Mouse (Mus musculus) cerebellum, postnatal 4 days (tissue): ENCODE data around the gene Chgb.

Experiments used
- DNase-seq, 2 experiments: peaks; one replicate each; pipeline ENCODE4 v3.0.0; 2022; ENCODE audit warnings: low spot score in 2 of 2, mixed read lengths in 1 of 2

Gene Chgb

DNA sequence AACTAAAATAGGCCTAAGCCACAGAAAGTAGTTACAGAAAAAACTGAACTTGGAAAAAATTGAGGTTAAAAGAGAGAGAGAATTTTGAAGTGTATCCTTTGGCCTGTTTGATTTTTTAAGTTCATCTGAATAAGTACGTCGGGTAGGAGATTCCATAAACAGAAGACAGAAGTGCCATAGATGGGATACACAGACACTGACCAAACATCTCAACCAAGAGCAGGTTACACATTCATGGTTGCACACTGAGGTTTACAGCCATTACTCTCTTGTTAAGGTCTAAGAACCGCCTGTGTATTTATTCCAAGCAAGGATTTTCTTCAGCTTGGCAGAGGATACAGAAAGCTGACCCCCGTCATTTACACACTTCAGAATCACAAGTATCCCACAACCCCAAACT, at the start of gene Chgb:
Gene Chgb, plus strand, starts transcription at position 301 of the 400 bp plus-strand sequence.
- no peak for DNase-seq

DNA sequence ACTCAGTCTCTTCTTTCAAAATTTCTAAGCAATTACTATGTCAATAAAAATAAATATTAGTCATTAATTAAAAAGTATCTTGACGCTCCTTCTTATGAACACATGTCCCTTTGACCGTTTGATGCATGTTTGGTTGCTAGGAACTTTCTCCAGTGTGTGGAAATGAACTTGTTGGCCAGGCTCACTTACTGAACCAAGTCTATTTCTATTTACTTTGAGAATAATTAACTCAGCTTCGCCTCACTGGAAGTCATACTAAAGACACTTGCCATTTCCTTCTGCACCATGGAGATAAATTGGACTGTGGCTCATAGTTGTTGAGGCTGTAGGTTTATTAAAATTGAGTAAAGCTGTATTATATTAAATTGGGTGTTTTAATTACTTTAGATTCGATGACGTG, 48.1 kb upstream of the Chgb start:
- DNase-seq: no peak

DNA sequence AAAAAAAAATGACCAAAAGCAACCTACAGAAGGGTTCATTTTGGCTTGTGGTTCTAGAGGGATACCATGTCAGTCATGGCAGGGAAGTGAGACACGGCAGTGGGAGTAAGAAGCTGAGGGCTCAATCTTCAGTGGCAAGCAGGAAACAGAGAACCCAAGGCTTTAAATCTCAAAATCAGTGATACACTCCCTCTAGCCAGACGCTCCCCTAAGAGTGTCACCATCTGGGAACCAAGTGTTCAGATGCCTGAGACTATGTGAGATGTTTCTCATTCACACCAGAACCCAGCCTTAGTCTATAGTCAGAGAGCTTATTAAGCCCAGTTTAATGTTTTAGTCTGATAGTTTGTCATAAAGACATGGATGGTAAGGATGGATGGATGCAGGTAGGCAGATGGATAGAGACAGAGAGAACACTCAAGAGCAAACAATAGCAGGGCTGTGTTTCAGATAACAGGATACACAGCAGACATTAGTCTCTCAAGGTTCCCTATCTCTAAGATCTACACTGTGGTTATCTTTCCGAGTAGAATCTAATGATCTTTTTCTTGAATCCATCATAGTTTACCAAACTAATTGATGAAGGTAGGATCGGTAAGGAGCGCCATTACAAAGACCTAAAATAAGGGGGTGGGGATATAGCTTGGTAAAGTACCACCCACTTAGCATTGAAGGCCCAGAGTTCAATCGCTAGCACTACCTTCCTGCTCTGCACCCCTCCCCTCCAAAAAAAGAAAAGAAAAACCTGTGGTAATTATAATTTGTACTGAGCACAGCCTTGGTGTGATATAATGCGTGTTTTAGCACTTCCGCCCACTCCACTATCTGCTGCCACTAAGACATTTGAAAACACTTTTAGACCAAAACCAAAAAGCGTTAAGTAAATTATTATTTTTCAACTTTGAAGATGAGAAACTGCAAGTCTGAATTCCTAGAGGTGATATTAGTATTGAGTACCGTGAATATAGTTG, 47.2 kb upstream of the Chgb start:
- DNase-seq: no peak

DNA sequence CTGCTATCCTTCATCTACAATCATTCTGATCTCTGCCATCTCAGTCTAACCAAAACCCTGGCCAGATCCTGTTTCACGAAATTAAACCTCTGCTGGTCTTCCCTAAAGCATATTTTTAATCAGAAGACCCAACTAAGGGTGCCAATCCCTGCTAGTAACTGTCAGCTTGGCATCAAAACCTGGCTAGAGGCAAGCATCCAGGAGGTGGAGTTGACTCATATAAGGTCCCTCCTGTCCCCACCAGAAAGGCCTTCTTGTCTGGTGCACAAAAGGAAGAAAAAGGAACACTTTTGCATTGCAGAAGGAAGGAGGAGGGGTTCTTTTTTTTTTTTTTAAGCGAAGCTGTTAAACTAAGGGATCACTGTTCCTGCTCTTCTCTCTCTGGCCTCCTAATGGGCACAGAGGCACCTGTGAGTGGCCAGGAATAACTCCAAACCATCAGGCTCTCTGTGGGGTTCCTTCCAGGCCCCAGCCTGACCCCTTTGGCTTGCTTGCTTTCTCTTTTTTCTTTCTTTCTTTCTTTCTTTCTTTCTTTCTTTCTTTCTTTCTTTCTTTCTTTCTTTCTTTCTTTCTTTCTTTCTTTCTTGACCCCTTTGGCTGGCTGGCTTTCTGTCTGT, 42.2 kb upstream of the Chgb start:
- DNase-seq: no peak

DNA sequence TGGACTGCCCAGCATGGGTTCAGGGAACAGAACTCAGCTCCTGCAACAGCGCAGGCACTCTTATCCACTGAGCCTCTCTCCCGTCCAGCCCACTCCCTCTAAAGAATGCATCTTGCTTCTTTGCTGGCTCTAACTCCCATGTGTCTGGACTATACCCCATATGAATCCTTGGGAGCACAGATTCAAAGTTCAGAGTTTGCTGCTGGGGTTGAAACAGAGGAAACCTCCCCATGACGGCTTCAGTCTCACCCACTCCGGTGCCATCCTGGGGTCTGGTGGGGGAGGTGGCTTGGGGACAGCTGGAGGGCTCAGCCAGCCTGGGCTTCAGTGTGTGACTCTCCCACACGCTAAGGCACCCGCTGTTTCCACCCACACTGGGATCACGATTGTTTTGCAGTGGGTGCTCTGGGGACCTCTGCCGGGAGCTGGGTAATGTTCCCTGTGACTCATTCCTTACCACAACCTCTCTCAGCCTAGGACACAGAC, 39.2 kb upstream of the Chgb start:
- DNase-seq: no peak

DNA sequence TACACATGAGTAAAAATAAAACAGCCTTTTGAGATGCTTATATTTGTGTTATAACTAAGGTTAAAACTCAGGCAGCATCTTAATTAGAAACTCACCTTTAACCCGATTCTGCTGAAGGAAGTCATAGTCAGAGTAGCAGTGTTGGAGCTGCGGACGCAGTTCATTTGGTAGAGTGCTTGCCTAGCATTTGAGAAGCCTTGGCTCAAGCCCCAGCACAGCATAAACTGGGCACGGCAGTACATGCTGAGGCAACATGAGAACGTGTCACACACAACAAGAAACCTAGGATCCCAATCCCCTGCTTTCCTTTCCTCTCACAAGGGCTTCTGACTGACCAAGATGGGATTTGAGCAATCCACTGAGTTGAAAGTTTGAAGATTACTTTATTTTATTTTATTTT, 36.2 kb upstream of the Chgb start:
- DNase-seq: no peak

DNA sequence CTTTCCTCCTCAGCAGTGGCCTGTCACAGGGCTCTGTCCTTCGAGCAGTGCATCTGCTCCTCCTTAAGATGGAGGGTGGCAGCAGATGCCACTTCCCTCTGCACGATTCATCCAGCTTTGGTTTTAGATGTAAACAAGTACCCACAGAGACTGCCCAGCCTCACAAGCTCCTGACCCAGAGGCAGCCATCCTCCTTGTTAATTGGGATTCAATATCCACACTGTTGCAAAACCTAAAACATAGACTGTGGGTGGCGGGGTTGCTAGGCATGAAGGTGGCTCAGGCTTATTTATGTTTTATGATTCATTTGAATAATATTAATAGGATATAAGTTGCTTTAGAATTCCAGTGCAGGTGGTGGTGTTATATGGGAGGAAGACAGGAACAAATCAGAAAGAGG, 35.0 kb upstream of the Chgb start:
- no peak for DNase-seq

DNA sequence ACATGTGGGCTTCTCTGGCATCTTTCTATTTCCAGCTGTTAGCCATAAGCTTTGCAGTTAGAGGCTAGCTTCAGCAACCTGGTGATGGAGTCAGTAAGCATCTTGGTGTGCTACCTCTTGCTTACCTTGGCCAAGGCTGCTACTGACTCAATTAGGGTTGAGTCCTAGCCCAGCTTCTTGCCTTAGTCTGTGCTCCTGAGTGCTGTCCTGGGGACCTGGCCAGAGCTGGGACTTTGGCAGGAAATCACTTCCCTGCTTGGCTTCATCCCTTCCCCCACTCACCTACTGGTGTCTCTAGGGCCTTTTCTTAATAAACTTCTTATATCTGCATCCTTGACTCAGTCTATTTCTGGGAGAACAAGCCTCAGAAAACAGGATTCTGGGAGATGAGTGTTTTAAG, 30.4 kb upstream of the Chgb start:
- no peak for DNase-seq

DNA sequence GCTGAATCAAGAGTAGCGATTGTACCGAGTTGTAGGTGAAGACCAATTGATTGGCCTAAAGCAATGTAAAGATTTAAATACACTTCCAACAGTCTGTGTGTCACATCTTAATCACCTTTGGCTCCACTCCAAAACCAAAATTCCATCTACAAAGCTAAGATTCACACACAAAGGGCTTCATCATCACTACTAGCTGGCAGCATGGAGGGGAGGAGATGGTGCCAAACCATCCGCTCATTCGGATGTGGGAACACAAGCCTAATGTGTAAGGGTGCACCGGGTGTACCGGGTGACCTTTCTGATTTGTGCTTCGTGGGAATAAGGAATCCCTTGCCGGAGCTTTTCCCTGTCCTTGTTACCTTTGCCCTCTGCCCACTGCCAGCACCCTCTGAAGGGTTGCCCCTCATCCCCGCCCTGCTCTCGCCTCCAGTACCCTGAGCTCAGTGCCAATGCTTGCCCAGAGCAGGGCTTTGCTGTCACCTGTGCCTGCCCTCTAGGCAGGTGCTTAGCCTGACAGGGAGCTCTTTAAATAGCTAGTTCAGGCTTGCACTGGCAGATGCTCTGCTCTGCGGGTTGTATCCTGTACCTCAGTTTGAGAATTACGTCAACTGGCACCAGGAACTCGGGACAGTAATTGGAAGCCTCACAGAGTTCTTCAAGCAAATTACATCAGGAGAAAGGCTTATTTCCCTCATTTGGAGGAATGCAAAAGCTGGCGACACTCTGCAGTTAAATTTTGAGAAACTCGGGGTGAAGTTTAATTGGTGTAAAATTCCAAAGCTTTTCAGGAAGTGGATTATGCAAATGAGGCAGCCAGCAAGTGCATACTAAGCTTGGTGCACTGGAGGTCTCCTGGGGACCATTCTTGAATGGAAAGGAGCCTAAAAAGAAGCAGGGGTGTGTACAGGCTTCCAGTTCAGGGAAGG, 29.7 kb upstream of the Chgb start:
- no peak for DNase-seq

DNA sequence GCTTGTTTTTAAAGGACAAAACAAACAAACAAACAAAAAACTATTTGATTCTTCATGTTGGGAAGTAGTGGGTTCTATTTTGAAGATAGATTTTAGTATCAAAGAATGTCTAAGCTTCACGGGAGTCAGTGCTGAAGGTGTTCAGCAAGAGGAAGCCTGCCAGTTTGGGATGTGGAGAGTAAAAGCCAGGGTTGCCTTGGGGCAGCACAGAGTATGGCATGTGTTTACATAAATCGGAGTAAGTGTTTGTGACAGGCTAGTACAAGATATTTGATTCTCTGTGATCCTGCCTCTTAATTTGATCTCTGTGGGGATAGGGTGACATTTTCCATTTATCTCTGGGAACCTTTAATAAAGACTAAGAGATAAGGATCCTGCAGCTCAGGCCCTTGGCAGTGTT, 28.7 kb upstream of the Chgb start:
- DNase-seq: no peak

DNA sequence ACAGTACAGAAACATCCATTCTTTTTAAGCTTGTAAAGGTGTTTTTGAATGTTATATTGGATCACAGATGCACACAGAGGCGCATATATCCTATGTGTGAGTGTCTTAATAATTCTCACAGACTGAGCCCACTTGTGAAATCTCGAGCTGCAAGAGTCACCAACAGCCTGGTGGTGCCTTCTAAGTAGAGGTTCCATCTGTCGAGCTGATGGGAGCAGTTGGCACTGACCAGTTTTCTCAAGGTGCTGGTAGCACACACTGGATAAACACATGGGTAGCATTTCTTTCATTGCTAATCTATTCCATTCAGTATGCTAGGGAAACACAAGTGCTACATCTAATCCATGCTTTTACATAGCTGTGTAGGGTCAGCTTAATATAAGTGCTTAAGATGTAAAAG, 27.9 kb upstream of the Chgb start:
- no peak for DNase-seq

DNA sequence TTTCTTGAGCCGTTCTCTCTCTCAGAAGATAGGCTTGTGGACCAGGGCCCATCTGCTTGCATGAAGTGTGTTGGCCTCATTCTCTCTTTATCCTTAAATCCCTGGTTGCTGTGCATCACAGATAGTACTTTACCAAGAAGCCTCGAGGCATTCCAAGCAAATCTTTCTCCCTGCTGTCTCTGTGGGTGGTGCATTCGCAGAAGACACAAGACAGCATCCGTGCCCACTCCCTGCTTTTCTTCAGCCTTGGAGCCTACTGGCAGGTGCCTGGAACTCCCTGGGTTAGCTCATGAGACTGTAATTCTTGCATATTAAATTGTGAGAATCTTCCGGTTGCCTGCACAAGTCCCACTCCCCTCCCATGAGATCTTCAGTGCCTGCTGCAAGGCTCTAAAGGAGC, 23.2 kb upstream of the Chgb start:
- no peak for DNase-seq

DNA sequence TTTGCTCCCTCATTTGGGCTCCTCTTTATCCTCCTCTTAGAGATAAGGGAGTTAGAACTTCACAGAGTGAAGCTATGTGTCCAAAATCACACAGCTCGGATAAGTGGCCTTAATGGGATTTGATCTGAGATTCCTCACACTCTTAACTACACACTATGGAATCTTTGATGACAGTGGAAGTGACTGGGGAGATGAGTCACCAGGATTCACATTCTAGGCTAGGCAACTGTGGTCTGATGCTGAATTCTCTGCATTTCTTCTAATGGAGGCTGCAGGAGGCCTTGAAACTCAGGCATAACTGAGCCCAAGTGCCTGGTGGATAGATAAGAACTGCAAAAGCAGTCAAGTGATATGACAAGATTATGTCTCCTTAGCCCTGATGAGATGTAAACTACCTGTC, 10.3 kb upstream of the Chgb start:
- no peak for DNase-seq

DNA sequence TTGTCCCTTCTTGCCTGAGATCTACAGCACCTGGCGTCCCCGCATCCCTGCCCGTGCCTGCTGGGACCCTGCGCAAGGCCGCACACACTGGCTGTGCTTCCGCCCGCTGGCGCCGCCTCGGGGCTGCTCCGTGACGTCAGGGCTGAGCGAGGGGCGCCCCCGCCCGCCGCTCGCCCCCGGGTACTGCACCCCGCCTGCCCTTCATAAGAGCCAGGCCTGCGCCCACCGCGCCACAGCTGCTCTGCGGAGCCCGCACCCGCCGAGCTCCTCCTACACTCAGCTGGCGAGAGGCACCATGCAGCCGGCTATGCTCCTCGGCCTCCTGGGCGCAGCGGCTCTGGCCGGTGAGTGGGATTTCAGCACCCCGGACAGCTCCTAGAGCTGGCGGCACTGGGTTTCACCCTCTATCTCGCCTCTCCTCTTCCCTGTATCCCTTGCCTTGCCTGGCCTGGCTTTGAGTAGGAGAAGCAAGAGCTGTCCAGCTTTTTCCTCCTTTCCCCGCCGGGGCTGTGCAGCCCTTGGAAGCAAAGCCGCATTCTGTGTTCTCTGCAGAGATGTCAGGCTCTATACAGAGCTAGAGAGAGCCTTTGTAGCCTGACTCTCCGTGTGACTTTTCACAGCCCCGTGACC, 476 bp downstream of the Chgb start:
- peak; percentile 74 to 81 for DNase-seq

DNA sequence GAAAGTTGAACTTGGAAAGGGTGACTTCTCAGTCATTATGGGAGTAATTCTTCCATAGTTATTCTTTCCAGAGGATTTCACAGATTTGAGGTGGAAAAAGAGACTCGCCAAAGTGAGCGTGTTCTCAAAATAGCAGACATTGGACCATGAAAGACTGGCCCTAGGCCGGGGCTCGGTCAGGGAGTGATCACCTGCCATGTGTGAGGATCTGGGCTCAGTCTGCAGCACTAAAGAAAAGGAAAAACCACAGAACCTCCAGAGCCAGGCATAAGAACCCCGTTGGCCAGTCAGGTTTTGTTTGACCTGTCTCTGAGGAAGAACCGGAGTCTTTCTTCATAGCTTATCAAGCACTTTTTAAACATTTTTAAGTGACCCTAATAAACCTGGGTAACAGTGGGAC, 3.0 kb downstream of the Chgb start:
- DNase-seq: no peak

DNA sequence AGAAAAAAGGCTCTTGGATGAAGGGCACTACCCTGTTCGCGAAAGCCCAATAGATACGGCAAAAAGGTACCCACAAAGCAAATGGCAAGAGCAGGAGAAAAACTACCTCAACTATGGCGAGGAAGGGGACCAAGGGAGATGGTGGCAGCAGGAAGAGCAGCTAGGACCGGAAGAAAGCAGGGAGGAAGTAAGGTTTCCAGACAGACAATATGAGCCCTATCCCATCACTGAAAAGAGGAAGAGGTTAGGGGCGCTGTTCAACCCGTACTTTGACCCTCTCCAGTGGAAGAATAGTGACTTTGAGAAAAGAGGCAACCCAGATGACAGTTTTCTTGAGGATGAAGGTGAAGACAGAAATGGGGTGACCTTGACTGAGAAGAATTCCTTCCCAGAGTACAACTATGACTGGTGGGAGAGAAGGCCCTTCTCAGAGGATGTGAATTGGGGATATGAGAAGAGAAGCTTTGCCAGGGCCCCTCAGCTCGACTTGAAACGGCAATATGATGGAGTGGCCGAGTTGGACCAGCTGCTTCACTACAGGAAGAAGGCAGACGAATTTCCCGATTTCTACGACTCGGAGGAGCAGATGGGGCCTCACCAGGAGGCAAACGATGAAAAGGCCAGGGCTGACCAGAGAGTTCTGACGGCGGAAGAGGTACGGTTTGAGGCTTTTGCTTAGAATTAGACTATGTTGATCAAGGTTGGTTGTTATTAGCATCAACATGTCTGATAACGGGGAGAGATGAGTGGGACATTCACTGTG, 12.5 kb downstream of the Chgb start:
- DNase-seq: no peak

DNA sequence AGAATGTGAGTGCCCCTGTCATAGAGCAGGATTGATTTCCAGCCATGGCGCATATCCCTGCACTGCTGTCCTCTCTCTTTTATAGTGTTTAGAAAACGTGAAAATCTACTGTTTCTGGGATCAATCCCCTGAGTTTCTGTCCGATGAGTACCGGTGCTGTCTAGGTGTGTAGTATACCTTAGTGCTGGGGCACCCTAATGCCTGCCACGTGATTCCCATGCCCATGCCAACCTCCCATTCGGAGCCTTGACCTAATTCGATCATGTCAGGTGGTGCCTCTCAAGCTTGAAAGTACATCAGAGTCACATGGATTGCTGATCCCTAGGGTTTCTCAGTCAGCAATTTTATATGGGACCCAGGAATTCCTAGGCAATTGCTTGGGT, 13.1 kb downstream of the Chgb start:
- DNase-seq: no peak

DNA sequence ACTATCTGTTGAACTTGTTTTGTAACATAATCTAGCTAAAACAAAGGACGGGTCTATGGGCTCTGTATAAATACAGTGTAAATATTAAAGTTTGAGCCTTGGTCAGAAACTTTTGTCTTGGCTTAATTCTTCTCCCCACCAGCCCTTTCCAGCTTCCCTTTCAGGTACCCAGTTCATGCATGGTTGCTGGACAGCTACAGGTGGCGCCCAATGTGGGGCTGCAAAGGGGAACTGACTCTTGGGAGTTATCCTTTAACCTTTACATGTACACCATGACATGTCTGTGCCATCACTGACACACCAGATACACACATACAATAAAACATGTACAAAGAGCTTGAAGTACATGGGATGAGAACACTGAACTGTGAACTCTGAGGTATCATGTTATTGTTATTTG, 21.9 kb downstream of the Chgb start:
- no peak for DNase-seq

DNA sequence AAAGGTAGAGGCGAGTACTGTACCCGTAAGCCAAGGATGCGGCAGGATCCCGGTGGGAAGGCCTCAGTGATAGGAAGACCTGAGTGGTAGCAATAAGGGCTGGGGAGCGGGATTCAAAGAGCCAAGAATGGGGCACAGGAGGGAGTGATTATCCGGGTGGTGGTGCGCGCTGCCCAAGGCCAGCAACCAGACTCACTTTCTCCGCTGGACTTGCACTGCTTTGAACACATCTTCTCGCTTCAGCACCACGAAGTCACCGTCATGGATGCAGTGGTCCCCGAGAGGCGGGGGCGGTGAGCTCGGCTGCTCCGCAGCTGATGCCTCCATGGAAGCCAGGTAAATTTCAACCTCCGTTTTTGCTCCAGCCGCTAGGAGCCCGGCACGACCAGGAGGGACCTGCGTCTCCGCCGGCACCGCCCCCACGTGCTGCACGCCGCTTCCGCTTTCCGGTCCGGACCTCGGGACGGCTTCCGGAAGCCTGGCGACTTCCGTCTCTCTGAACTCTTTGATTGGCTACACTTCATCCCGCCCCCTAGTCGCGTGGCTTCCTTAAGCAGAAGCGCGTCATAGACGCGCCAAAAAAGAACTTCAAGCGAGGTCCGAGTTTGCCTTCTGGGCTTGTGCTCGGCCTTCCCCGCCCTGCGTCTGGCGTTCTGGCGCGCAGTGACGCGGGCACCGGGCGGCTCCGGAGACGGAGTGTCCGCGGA, 34.7 kb downstream of the Chgb start, which contains the start of the genes Trmt6 and Mcm8:
Gene Trmt6, minus strand, starts transcription at position 448 of the 707 bp plus-strand sequence.
Gene Mcm8, plus strand, starts transcription at position 534 of the 707 bp plus-strand sequence.
- DNase-seq: peak; percentile 64 to 86

DNA sequence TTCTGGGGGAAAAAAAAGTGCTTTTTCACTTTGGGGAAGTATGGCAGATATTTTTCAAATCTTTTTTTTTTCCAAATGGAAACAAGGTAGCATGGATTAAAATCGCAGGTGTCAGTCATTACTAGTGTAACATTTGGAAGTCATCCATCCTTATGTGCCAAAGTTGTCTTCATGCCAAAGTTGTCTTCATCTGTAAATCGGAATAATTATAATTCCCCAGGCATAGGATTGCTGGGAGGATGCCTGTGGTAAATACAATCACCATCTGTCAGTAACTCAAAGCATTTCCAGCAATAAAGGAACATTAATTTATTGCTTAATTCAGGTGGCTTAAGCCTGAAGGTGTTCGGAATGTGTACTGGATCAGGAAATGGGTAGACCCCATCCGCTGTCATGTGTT, 60.0 kb downstream of the Chgb start:
- DNase-seq: no peak
